Comparison of ENCODE assay signal across 8 mouse cellular contexts in genomic region chr16:36069819-36070575, GRCm38 (mm10). TPM values are rescaled to one million over a fixed set of nuclear protein-coding genes. Genes with fewer than 3 reads are reported as not detected.
DNase-seq lines count a peak whose midpoint lies in the region; ATAC-seq lines count a peak whose summit lies in the region.

No protein-coding gene starts in this region.

- no peaks in the 10 kb centered on the region for H3K36me3 ChIP-seq in hindbrain, embryonic 15.5 days
- no peaks in the 10 kb centered on the region for H3K36me3 ChIP-seq in midbrain, embryonic 16.5 days (ENCODE audit: control insufficient read depth, insufficient read depth, low read length)

- H3K9ac ChIP-seq in hindbrain, embryonic 15.5 days: no peak overlapping the region
- no peak overlapping the region for H3K9ac ChIP-seq in midbrain, embryonic 16.5 days (ENCODE audit: low read depth, low read length)

- no peaks in the 10 kb centered on the region for H3K27me3 ChIP-seq in hindbrain, embryonic 15.5 days
- no peaks in the 10 kb centered on the region for H3K27me3 ChIP-seq in midbrain, embryonic 16.5 days (ENCODE audit: control insufficient read depth, insufficient read depth, low read depth, low read length)

- peak; percentile 22 for DNase-seq in kidney, adult 9 months
- DNase-seq in kidney, adult 18-20 months: no peak
- peak; percentile 51 for DNase-seq in adipocyte (ENCODE audit: low spot score)
- DNase-seq in T-cell, adult 2 months (ENCODE audit: low spot score): no peak
- no peak for DNase-seq in cerebellum, postnatal 36 days
- no peak for DNase-seq in left cerebral cortex, adult 9 months (ENCODE audit: low spot score in 2 of 2)

- 36% methylated on average over 9 of the region's 9 CpGs for WGBS in hindbrain, embryonic 15.5 days
- 28% methylated on average over 9 of the region's 9 CpGs for WGBS in midbrain, embryonic 16.5 days

- no peak for ATAC-seq in hindbrain, embryonic 15.5 days (ENCODE audit: low FRiP score, low read depth)
- no peak for ATAC-seq in midbrain, embryonic 16.5 days

- H3K4me1 ChIP-seq in hindbrain, embryonic 15.5 days (replicated peaks): peaks cover 26% of the 10 kb centered on the region
- H3K4me1 ChIP-seq in midbrain, embryonic 16.5 days (ENCODE audit: control insufficient read depth, insufficient read depth, low read length): peaks cover 16% of the 10 kb centered on the region

- H3K4me2 ChIP-seq in hindbrain, embryonic 15.5 days: peak overlapping the region; percentile 63
- peak overlapping the region; percentile 62 for H3K4me2 ChIP-seq in midbrain, embryonic 16.5 days (ENCODE audit: low read length)

- no peaks in the 10 kb centered on the region for H3K9me3 ChIP-seq in hindbrain, embryonic 15.5 days
- H3K9me3 ChIP-seq in midbrain, embryonic 16.5 days (replicated peaks; ENCODE audit: control insufficient read depth, low read length, poor library complexity, severe bottlenecking): no peaks in the 10 kb centered on the region

- H3K4me3 ChIP-seq in hindbrain, embryonic 15.5 days: peak overlapping the region; percentile 83
- H3K4me3 ChIP-seq in midbrain, embryonic 16.5 days (ENCODE audit: low read depth, low read length): peak overlapping the region; percentile 11; the same call in 1 of the 2 replicates

- H3K27ac ChIP-seq in hindbrain, embryonic 15.5 days (replicated peaks): no peak overlapping the region
- H3K27ac ChIP-seq in midbrain, embryonic 16.5 days (ENCODE audit: low read length): no peak overlapping the region

RNA-seq across cellular contexts. Expression of gene Fam162a, which starts 1.4 kb away (rescaled TPM):
- 138 and 151 TPM in 2 replicates for polyA plus RNA-seq in hindbrain, embryonic 15.5 days (2015; fragmentation: Nextera tagmentation; extraction: Ambion mirVana)
- polyA plus RNA-seq in midbrain, embryonic 16.5 days (2015; fragmentation: Nextera tagmentation; extraction: Ambion mirVana): 131 and 137 TPM in 2 replicates

RNA-seq across cellular contexts. Expression of gene Ccdc58, which starts 1.5 kb away (rescaled TPM):
- 27.6 and 28.8 TPM in 2 replicates for polyA plus RNA-seq in hindbrain, embryonic 15.5 days (2015; fragmentation: Nextera tagmentation; extraction: Ambion mirVana)
- polyA plus RNA-seq in midbrain, embryonic 16.5 days (2015; fragmentation: Nextera tagmentation; extraction: Ambion mirVana): 24.7 and 27.7 TPM in 2 replicates

RNA-seq across cellular contexts. Expression of gene Wdr5b, which starts 29.0 kb away (rescaled TPM):
- polyA plus RNA-seq in hindbrain, embryonic 15.5 days (2015; fragmentation: Nextera tagmentation; extraction: Ambion mirVana): 12.3 and 12.4 TPM in 2 replicates
- polyA plus RNA-seq in midbrain, embryonic 16.5 days (2015; fragmentation: Nextera tagmentation; extraction: Ambion mirVana): 13.0 and 14.7 TPM in 2 replicates

Comparison
In these comparisons a context has a peak if more than half of its experiments do, and no peak if none do; other contexts are left out.
1. DNase-seq: peak in kidney, adult 9 months (single experiment) and adipocyte (single experiment); none in kidney, adult 18-20 months (single experiment), T-cell, adult 2 months (single experiment), cerebellum, postnatal 36 days (0 of 2) and left cerebral cortex, adult 9 months (0 of 2).